Mouse (Mus musculus): ENCODE measurements around the gene Efl1.

GRCm38 (mm10) chr7:82748812-82749211 is 100.4 kb downstream of the Efl1 start:
- TF ChIP-seq POLR2A (IDR thresholded peaks at IDR 0.05; ENCODE audit: extremely low read depth, insufficient read depth, low read length), result no peak
- TF ChIP-seq CTCF (IDR thresholded peaks at IDR 0.05; ENCODE audit: low read depth, low read length), result no peak
